Mouse (Mus musculus) adrenal gland, postnatal 4 days (tissue): ENCODE data around the gene Bcat1. TPM values are rescaled to one million over a fixed set of nuclear protein-coding genes. Genes with fewer than 3 reads are reported as not detected.

Source experiments
- DNase-seq, 2 experiments: peaks; one replicate each; pipeline ENCODE4 v3.0.0; 2021 to 2022; ENCODE audit warnings: low spot score in 2 of 2, mixed read lengths in 2 of 2
- total RNA-seq, 2 experiments: library from RNA; stranded (reverse); gene quantifications; 2 replicates each; pipeline ENCODE4 v1.2.3; 2021

Gene Bcat1
- total RNA-seq, 2 experiments from 2014 or later: 8.9 to 10.4 TPM

DNA sequence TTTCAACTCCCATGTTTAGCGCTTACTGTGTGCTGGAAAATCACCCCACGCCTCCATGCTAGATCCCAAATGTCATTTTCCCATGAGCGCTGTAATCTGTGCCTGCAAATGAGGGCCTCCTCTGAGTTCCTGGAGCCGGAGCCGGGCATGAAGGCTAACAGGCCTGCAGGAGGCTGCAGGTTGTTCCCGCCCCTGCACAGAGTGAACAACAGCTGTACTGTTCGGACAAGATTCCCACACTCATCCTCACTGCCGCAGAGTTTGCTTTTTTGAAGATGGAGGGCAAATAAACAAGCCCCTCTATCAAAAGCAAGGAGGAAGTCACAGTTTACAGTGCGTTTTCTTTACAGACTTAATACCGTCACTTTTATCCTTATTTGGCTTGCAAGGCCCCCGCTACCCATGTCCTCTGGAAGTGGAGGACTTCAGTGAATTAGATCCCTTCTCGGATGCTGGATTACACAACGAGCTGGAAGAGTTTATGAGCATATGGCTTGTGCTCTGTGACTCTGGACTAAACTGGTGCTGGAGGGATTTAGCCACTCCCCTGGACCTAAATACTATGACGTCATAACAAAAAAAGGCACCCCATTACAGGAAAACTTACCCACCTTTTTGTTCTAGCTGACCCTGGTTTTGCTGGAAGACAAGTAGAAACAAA lies 120.0 kb downstream of the Bcat1 start:
- no peak for DNase-seq

DNA sequence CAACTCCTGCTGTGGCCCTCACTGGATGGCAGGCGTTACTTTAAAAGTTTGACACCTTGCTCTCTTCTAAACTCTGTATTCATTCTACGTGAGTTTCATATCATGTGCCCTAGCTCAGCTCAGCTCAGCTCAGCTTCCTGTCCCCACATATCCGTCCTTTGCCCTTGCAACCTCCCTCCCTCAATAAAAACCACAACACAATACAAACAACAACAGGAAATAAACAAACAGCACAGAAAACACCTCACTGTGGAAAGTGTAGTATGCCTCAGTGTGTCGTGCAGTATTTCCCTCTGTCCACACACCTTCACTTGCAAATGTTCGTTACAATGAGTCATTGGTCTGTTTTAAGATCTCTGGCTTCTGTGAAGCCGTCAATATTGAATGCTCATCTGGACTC lies 123.1 kb downstream of the Bcat1 start:
- no peak for DNase-seq

DNA sequence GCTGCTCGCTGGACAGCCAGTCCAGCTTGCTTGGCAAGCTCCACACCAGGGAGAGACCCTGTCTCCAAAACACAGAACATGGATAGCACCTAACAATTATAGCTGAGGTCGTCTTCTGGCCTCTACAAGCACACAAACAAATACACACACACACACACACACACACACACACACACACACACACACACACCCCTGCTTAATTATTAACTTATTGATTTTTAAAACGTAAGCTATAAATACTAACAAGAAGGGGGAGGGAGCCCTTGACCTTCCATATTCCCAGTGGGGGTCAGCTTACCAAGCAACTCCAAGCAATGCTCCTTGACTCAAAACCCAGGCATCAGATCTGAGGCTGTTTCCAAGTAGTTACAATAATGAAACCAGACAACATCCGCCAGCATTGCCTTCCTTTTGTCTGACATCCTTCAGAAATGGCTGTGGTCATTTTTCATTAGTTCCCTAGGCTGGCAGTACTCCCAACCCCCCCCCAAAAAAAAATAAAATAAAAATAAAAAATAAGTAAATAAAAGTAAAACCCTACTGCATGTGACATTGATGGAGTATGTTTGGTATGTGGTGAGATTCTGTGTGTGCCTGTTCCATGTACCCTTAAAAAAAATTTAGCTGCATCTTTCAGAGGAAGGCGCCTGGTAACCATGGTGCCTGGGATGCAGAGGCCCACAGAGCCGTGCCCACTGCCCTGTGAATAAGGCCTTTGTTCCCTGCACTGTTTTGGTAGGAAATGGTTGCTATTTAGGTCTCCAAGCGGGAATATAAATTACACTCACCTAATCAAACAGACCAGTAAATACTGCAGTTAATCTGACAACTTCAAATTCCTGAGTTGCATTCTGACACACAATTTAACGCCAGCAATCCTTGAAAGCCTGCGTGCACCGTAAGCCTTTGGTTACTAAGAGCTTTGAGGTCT lies 131.3 kb downstream of the Bcat1 start:
- DNase-seq: no peak

Other genes starting within 250 kb of the Bcat1 start
- 1 to 10 TPM; 5.2 to 5.9 TPM for gene Lrmp, start 39.5 kb upstream of the Bcat1 start, total RNA-seq
- 1 to 10 TPM; 1.4 to 1.6 TPM for gene Casc1, start 134.8 kb upstream of the Bcat1 start, total RNA-seq
- 100 to 1,000 TPM in 1 of 2 experiments, 10 to 100 TPM in 1; 97.2 to 107 TPM for gene Etfrf1, start 134.9 kb upstream of the Bcat1 start, total RNA-seq
- 10 to 100 TPM; 44.1 to 47.0 TPM for gene Kras, start 174.1 kb upstream of the Bcat1 start, total RNA-seq